Mouse (Mus musculus): ENCODE data around the gene Ttll4. TPM values are rescaled to one million over a fixed set of nuclear protein-coding genes. Genes with fewer than 3 reads are reported as not detected.

Ttll4 gene
- polyA plus RNA-seq, 1 experiment: 51.4 TPM

DNA sequence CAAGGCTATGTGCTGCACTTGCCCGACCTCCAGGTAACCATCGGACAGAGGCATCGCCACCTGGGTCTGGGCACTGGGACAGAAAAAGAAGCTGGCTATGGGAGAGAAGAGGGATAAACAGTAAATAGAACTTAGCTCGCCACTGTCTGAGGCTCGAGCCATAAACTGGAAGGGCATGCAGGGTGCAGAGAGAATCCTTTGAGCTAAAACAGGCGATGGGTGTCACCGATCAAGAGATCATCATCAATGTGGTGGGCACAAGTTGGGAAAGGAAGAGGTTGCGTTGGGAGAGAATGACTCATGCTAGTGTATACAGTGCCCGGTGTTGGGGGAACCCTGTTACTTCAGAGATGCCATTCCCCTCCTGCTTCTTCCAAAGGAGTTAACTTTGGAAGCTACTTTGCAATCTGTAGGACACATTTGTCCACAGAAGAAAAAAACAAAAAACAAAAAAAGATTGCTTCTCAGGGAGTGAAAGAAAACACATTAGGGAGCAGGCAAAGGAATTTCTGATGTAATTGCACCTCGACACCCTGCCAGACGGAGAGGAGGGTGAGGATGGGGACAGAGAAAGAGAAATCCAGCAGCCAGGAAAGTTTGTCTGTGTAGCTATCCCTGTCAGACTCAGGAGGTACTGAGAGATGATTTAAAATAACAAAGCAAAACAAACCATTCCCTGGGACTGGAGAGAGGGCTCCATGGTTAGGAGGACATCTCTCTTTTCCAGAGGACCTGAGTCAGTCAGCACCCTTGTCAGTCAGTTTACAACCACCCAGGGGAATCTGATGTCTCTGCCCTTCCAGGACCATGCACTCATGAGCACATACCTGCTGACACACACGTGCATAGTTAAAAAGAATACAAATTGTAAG, 52.5 kb downstream of the Ttll4 start:
- Histone ChIP-seq H3K4me1 (replicated peaks; ENCODE audit: control insufficient read depth, insufficient read depth, low read length) (no peaks in the 10 kb centered on the region), H3K27ac (ENCODE audit: control insufficient read depth, insufficient read depth, low read length) (no peak overlapping the region), H3K36me3 (ENCODE audit: control insufficient read depth, insufficient read depth, low read length) (no peaks in the 10 kb centered on the region), H3K4me3 (ENCODE audit: control insufficient read depth, insufficient read depth, low read length) (peak overlapping the region; percentile 9; the same call in 1 of the 2 replicates), H3K27me3 (ENCODE audit: control insufficient read depth, insufficient read depth, low read length) (no peaks in the 10 kb centered on the region; the same call in 1 of the 2 replicates)
- no peak for DNase-seq
- TF ChIP-seq POLR2A (IDR thresholded peaks at IDR 0.05; ENCODE audit: control insufficient read depth, extremely low read depth, insufficient read depth, low read length, poor library complexity) (no peak), CTCF (IDR thresholded peaks at IDR 0.05; ENCODE audit: borderline replicate concordance, control insufficient read depth, extremely low read depth, insufficient read depth, low read length, poor library complexity) (no peak)
- 56% methylated on average over 12 of the region's 12 CpGs for WGBS

DNA sequence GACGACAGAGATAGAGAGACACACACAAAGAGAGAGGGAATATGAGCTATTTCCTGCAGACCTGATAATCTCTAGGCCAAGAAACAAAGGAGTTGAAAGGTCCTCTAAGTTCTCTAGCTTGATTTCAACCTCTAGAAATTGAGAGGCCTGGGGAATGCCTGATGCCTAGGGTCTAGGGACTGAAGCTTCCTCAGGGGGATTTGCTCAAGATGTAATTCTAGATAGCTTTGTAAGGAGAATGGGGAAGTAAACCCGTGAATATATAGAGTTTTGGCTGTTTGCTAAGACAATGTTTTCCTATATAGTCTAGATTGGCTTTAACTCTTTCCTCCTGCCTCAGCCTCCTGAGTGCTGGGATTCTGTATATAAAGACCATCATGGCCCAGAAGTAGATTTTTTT, 53.4 kb downstream of the Ttll4 start:
- no peaks in the 10 kb centered on the region for H3K4me1 ChIP-seq (replicated peaks; ENCODE audit: control insufficient read depth, insufficient read depth, low read length)
- TF ChIP-seq CTCF (IDR thresholded peaks at IDR 0.05; ENCODE audit: borderline replicate concordance, control insufficient read depth, extremely low read depth, insufficient read depth, low read length, poor library complexity): no peak
- H3K4me3 ChIP-seq (ENCODE audit: control insufficient read depth, insufficient read depth, low read length): no peak overlapping the region
- no peak for DNase-seq
- H3K27me3 ChIP-seq (ENCODE audit: control insufficient read depth, insufficient read depth, low read length): no peaks in the 10 kb centered on the region; the same call in 1 of the 2 replicates
- no peak overlapping the region for H3K27ac ChIP-seq (ENCODE audit: control insufficient read depth, insufficient read depth, low read length)
- 52% methylated on average over 2 of the region's 2 CpGs for WGBS
- H3K36me3 ChIP-seq (ENCODE audit: control insufficient read depth, insufficient read depth, low read length): no peaks in the 10 kb centered on the region

DNA sequence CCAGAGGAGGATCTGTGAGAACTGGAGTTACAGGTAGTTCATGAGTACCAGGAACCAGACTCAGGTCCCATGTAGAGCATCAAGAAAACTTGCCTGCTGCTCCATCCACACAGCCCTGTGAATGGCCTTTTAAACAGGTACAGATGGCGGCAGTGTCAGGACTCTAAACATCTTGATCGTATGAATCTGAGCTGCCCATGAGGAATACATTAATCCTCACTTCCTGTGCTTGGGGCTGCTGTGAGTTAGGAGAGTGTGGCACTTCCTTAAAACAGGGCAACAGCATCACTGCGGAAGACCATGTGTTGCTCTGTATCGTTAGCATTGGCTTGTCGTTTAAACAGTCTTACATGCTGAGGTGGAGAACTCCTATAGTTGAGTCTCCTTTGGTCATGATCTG, 53.9 kb downstream of the Ttll4 start:
- Histone ChIP-seq H3K4me1 (replicated peaks; ENCODE audit: control insufficient read depth, insufficient read depth, low read length) (no peaks in the 10 kb centered on the region), H3K27ac (ENCODE audit: control insufficient read depth, insufficient read depth, low read length) (no peak overlapping the region), H3K4me3 (ENCODE audit: control insufficient read depth, insufficient read depth, low read length) (no peak overlapping the region), H3K27me3 (ENCODE audit: control insufficient read depth, insufficient read depth, low read length) (no peaks in the 10 kb centered on the region; the same call in 1 of the 2 replicates), H3K36me3 (ENCODE audit: control insufficient read depth, insufficient read depth, low read length) (no peaks in the 10 kb centered on the region)
- TF ChIP-seq POLR2A (IDR thresholded peaks at IDR 0.05; ENCODE audit: control insufficient read depth, extremely low read depth, insufficient read depth, low read length, poor library complexity) (no peak), CTCF (IDR thresholded peaks at IDR 0.05; ENCODE audit: borderline replicate concordance, control insufficient read depth, extremely low read depth, insufficient read depth, low read length, poor library complexity) (no peak)
- 30% methylated on average over 5 of the region's 5 CpGs for WGBS
- DNase-seq: no peak

DNA sequence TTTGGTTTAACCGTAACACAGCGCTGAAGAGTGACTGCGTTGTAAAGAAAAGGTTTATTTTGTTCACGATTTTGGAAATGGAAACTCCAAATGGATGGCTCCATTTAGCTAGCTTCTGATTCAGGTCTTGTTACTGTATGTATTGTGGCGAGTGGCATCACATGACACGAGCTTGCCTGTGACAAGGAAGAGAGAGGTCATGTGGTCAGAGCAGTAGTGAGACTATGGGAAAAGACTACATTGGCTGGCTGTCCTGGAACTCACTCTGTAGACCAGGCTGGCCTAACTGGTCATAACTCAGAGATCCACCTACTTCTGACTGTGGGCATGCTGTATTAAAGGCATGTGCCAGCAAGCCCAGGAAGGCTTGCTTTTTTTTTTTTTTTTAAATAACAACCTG, 54.3 kb downstream of the Ttll4 start:
- Histone ChIP-seq H3K36me3 (ENCODE audit: control insufficient read depth, insufficient read depth, low read length) (no peaks in the 10 kb centered on the region), H3K27ac (ENCODE audit: control insufficient read depth, insufficient read depth, low read length) (no peak overlapping the region), H3K4me1 (replicated peaks; ENCODE audit: control insufficient read depth, insufficient read depth, low read length) (peaks cover under 1% of the 10 kb centered on the region), H3K27me3 (ENCODE audit: control insufficient read depth, insufficient read depth, low read length) (no peaks in the 10 kb centered on the region; the same call in 1 of the 2 replicates), H3K4me3 (ENCODE audit: control insufficient read depth, insufficient read depth, low read length) (no peak overlapping the region)
- WGBS: 88% methylated on average over 6 of the region's 6 CpGs
- no peak for DNase-seq
- no peak for TF ChIP-seq POLR2A (IDR thresholded peaks at IDR 0.05; ENCODE audit: control insufficient read depth, extremely low read depth, insufficient read depth, low read length, poor library complexity)
- TF ChIP-seq CTCF (IDR thresholded peaks at IDR 0.05; ENCODE audit: borderline replicate concordance, control insufficient read depth, extremely low read depth, insufficient read depth, low read length, poor library complexity): no peak

DNA sequence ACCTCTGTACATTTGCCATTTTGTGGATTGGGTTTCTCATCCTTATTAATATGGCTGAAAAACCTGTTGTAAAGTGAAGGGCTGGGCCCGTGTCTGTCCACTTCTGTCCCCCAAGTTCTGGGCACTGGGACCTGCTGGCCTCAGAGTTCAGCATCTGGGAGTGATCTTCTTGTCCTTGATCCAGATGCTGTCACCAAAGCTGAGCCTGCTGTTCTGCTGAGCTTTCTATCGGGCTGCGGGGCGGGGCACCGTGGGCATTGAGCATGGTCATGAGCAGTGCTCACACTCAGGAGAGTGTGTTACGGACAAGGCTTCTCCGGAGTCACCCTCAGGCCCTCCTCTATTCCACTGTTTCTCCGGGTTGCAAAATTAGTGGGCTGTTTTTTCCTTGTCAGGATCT, 56.6 kb downstream of the Ttll4 start:
- DNase-seq: no peak
- Histone ChIP-seq H3K27ac (ENCODE audit: control insufficient read depth, insufficient read depth, low read length) (no peak overlapping the region), H3K36me3 (ENCODE audit: control insufficient read depth, insufficient read depth, low read length) (no peaks in the 10 kb centered on the region), H3K4me3 (ENCODE audit: control insufficient read depth, insufficient read depth, low read length) (no peak overlapping the region), H3K27me3 (ENCODE audit: control insufficient read depth, insufficient read depth, low read length) (no peaks in the 10 kb centered on the region; the same call in 1 of the 2 replicates), H3K4me1 (replicated peaks; ENCODE audit: control insufficient read depth, insufficient read depth, low read length) (peaks cover 4% of the 10 kb centered on the region)
- TF ChIP-seq CTCF (IDR thresholded peaks at IDR 0.05; ENCODE audit: borderline replicate concordance, control insufficient read depth, extremely low read depth, insufficient read depth, low read length, poor library complexity): no peak
- no peak for TF ChIP-seq POLR2A (IDR thresholded peaks at IDR 0.05; ENCODE audit: control insufficient read depth, extremely low read depth, insufficient read depth, low read length, poor library complexity)
- WGBS: 94% methylated on average over 8 of the region's 8 CpGs

DNA sequence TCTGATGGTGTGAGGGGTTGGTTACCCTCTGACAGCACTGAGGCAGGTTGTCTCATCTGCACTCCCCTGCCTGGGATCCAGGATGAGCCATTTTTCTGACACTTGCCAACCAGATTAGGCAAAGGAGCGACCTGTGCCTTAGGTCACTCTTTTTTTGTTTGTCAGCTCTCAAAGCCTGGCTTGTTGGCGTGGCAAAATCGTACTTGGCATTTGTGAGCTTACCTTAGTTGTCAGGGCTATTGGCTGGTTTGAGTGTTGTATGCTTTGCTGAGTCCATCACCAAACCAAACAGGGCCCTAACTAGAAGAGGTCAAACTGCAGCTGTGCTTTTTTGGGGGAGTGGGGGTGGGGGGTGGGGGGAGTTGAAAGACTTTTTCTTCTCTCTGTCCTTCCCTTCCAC, 57.7 kb downstream of the Ttll4 start:
- Histone ChIP-seq H3K36me3 (ENCODE audit: control insufficient read depth, insufficient read depth, low read length) (no peaks in the 10 kb centered on the region), H3K27me3 (ENCODE audit: control insufficient read depth, insufficient read depth, low read length) (no peaks in the 10 kb centered on the region), H3K4me3 (ENCODE audit: control insufficient read depth, insufficient read depth, low read length) (no peak overlapping the region), H3K4me1 (replicated peaks; ENCODE audit: control insufficient read depth, insufficient read depth, low read length) (peaks cover 4% of the 10 kb centered on the region), H3K27ac (ENCODE audit: control insufficient read depth, insufficient read depth, low read length) (no peak overlapping the region)
- 95% methylated on average over 3 of the region's 3 CpGs for WGBS
- TF ChIP-seq CTCF (IDR thresholded peaks at IDR 0.05; ENCODE audit: borderline replicate concordance, control insufficient read depth, extremely low read depth, insufficient read depth, low read length, poor library complexity): no peak
- TF ChIP-seq POLR2A (IDR thresholded peaks at IDR 0.05; ENCODE audit: control insufficient read depth, extremely low read depth, insufficient read depth, low read length, poor library complexity): no peak
- no peak for DNase-seq

All from thymus, adult 2 months (tissue).